Mouse (Mus musculus): Measurements from ENCODE around the gene Ctnnal1. TPM values are rescaled to one million over a fixed set of nuclear protein-coding genes. Genes with fewer than 3 reads are reported as not detected.
A peak's percentile ranks its signal among the peaks of the same experiment; 100 is the strongest.

Gene Ctnnal1
- total RNA-seq (2014; rRNA removed; ENCODE audit: low replicate concordance), result 27.9 and 34.3 TPM in 2 replicates
- 34.4 and 35.5 TPM in 2 replicates for polyA plus RNA-seq (2015; fragmentation: Nextera tagmentation; extraction: Ambion mirVana)

- TF ChIP-seq EP300 (IDR thresholded peaks at IDR 0.05; ENCODE audit: low read depth) (no peak), CTCF (IDR thresholded peaks at IDR 0.05; ENCODE audit: low read depth) (no peak)
- Histone ChIP-seq H3K9me3 (replicated peaks; ENCODE audit: control insufficient read depth, low read length) (no peaks in the 10 kb centered on the region), H3K4me3 (ENCODE audit: low read depth, low read length) (peak within 1 kb of the TSS; percentile 76), H3K4me2 (ENCODE audit: low read depth, low read length) (peak within 1 kb of the TSS; percentile 86), H3K27ac (ENCODE audit: low read depth) (peak within 1 kb of the TSS; percentile 91), H3K27me3 (ENCODE audit: control insufficient read depth, insufficient read depth, low read length) (no peaks in the 10 kb centered on the region), H3K4me1 (ENCODE audit: control insufficient read depth, insufficient read depth) (peaks cover 27% of the 10 kb centered on the region), H3K36me3 (replicated peaks; ENCODE audit: control insufficient read depth, insufficient read depth, low read length) (no peaks in the 10 kb centered on the region), H3K9ac (replicated peaks; ENCODE audit: low read depth, low read length) (peak within 1 kb of the TSS; percentile 76)
- DNase-seq (ENCODE audit: low spot score) (peak; percentile 89), ATAC-seq (ENCODE audit: insufficient read depth, low read depth) (peak; percentile 95)
- WGBS, result 0% methylated on average over 37 of the region's 45 CpGs
Observed at GRCm38 (mm10) chr4:56865003-56865511, at the start of gene Ctnnal1. Gene Ctnnal1 (minus strand): TSS chr4:56865188.

GRCm38 (mm10) chr4:56914761-56915160 lies 49.8 kb upstream of the Ctnnal1 start:
- H3K4me1 ChIP-seq (ENCODE audit: control insufficient read depth, insufficient read depth), result no peaks in the 10 kb centered on the region
- H3K27me3 ChIP-seq (ENCODE audit: control insufficient read depth, insufficient read depth, low read length), result no peaks in the 10 kb centered on the region
- no peak overlapping the region for H3K4me3 ChIP-seq (ENCODE audit: low read depth, low read length)
- H3K9ac ChIP-seq (replicated peaks; ENCODE audit: low read depth, low read length), result no peak overlapping the region
- TF ChIP-seq CTCF (IDR thresholded peaks at IDR 0.05; ENCODE audit: low read depth) (no peak), EP300 (IDR thresholded peaks at IDR 0.05; ENCODE audit: low read depth) (no peak)
- H3K4me2 ChIP-seq (ENCODE audit: low read depth, low read length), result no peak overlapping the region
- ATAC-seq (ENCODE audit: insufficient read depth, low read depth) (no peak), DNase-seq (ENCODE audit: low spot score) (no peak)
- H3K36me3 ChIP-seq (replicated peaks; ENCODE audit: control insufficient read depth, insufficient read depth, low read length), result peaks cover 64% of the 10 kb centered on the region
- H3K9me3 ChIP-seq (replicated peaks; ENCODE audit: control insufficient read depth, low read length), result no peaks in the 10 kb centered on the region
- WGBS, result 78% methylated on average over 1 of the region's 1 CpGs
- H3K27ac ChIP-seq (ENCODE audit: low read depth), result no peak overlapping the region; the same call in 1 of the 2 replicates

GRCm38 (mm10) chr4:56914338-56914737 lies 49.4 kb upstream of the Ctnnal1 start:
- TF ChIP-seq CTCF (IDR thresholded peaks at IDR 0.05; ENCODE audit: low read depth) (no peak), EP300 (IDR thresholded peaks at IDR 0.05; ENCODE audit: low read depth) (no peak)
- Histone ChIP-seq H3K27me3 (ENCODE audit: control insufficient read depth, insufficient read depth, low read length) (no peaks in the 10 kb centered on the region), H3K9me3 (replicated peaks; ENCODE audit: control insufficient read depth, low read length) (no peaks in the 10 kb centered on the region), H3K27ac (ENCODE audit: low read depth) (no peak overlapping the region), H3K36me3 (replicated peaks; ENCODE audit: control insufficient read depth, insufficient read depth, low read length) (peaks cover 68% of the 10 kb centered on the region), H3K4me1 (ENCODE audit: control insufficient read depth, insufficient read depth) (no peaks in the 10 kb centered on the region), H3K4me2 (ENCODE audit: low read depth, low read length) (no peak overlapping the region), H3K9ac (replicated peaks; ENCODE audit: low read depth, low read length) (no peak overlapping the region), H3K4me3 (ENCODE audit: low read depth, low read length) (no peak overlapping the region)
- no peak for DNase-seq (ENCODE audit: low spot score)
- no peak for ATAC-seq (ENCODE audit: insufficient read depth, low read depth)
- 88% methylated on average over 6 of the region's 6 CpGs for WGBS

GRCm38 (mm10) chr4:56912382-56913001 lies 47.5 kb upstream of the Ctnnal1 start:
- WGBS, result 90% methylated on average over 7 of the region's 7 CpGs
- Histone ChIP-seq H3K36me3 (replicated peaks; ENCODE audit: control insufficient read depth, insufficient read depth, low read length) (peaks cover 83% of the 10 kb centered on the region), H3K9me3 (replicated peaks; ENCODE audit: control insufficient read depth, low read length) (no peaks in the 10 kb centered on the region), H3K9ac (replicated peaks; ENCODE audit: low read depth, low read length) (no peak overlapping the region), H3K4me1 (ENCODE audit: control insufficient read depth, insufficient read depth) (no peaks in the 10 kb centered on the region), H3K4me3 (ENCODE audit: low read depth, low read length) (no peak overlapping the region), H3K4me2 (ENCODE audit: low read depth, low read length) (no peak overlapping the region), H3K27me3 (ENCODE audit: control insufficient read depth, insufficient read depth, low read length) (no peaks in the 10 kb centered on the region), H3K27ac (ENCODE audit: low read depth) (no peak overlapping the region)
- no peak for ATAC-seq (ENCODE audit: insufficient read depth, low read depth)
- no peak for DNase-seq (ENCODE audit: low spot score)
- no peak for TF ChIP-seq EP300 (IDR thresholded peaks at IDR 0.05; ENCODE audit: low read depth)
- no peak for TF ChIP-seq CTCF (IDR thresholded peaks at IDR 0.05; ENCODE audit: low read depth)

- WGBS, result 77% methylated on average over 3 of the region's 3 CpGs
- Histone ChIP-seq H3K4me3 (ENCODE audit: low read depth, low read length) (no peak overlapping the region), H3K4me2 (ENCODE audit: low read depth, low read length) (no peak overlapping the region), H3K27me3 (ENCODE audit: control insufficient read depth, insufficient read depth, low read length) (no peaks in the 10 kb centered on the region), H3K9me3 (replicated peaks; ENCODE audit: control insufficient read depth, low read length) (no peaks in the 10 kb centered on the region), H3K4me1 (ENCODE audit: control insufficient read depth, insufficient read depth) (no peaks in the 10 kb centered on the region), H3K36me3 (replicated peaks; ENCODE audit: control insufficient read depth, insufficient read depth, low read length) (peaks cover 85% of the 10 kb centered on the region), H3K9ac (replicated peaks; ENCODE audit: low read depth, low read length) (no peak overlapping the region), H3K27ac (ENCODE audit: low read depth) (no peak overlapping the region)
- TF ChIP-seq CTCF (IDR thresholded peaks at IDR 0.05; ENCODE audit: low read depth), result no peak
- no peak for TF ChIP-seq EP300 (IDR thresholded peaks at IDR 0.05; ENCODE audit: low read depth)
- no peak for DNase-seq (ENCODE audit: low spot score)
- no peak for ATAC-seq (ENCODE audit: insufficient read depth, low read depth)
Observed at GRCm38 (mm10) chr4:56909568-56909967, 44.6 kb upstream of the Ctnnal1 start.
